Mouse (Mus musculus) kidney, postnatal 4 days (tissue): ENCODE measurements around the gene Wwp2.
A peak's percentile ranks its signal among the peaks of the same experiment; 100 is the strongest.
"Not testable (repeated sequence)": the region's sequence is repeated elsewhere in the genome, so short reads cannot be mapped to it uniquely, and the experiment has no call there.

Experiments
- DNase-seq, 2 experiments: peaks; one replicate each; pipeline ENCODE4 v3.0.0; 2021; ENCODE audit warnings: mixed read lengths in 2 of 2

Gene Wwp2

GRCm38 (mm10) chr8:107476786-107477185, 40.6 kb downstream of the Wwp2 start:
- not testable (repeated sequence) for DNase-seq

- no peak for DNase-seq
These were observed 42.6 kb downstream of the Wwp2 start for GRCm38 (mm10) chr8:107478728-107479127.

GRCm38 (mm10) chr8:107480436-107480835, 44.3 kb downstream of the Wwp2 start:
- no peak for DNase-seq

- DNase-seq = no peak
These were observed 47.1 kb downstream of the Wwp2 start for GRCm38 (mm10) chr8:107483250-107483649.

- DNase-seq = no peak
These were observed 48.8 kb downstream of the Wwp2 start for GRCm38 (mm10) chr8:107484956-107485355.

GRCm38 (mm10) chr8:107488551-107488950, 52.4 kb downstream of the Wwp2 start:
- no peak for DNase-seq

GRCm38 (mm10) chr8:107489086-107489485, 52.9 kb downstream of the Wwp2 start:
- DNase-seq = no peak

- peak; percentile 19 to 36 for DNase-seq
These were observed 53.8 kb downstream of the Wwp2 start for GRCm38 (mm10) chr8:107489921-107490320.

GRCm38 (mm10) chr8:107490649-107491048, 54.5 kb downstream of the Wwp2 start:
- DNase-seq = no peak

- DNase-seq = no peak
These were observed 55.0 kb downstream of the Wwp2 start for GRCm38 (mm10) chr8:107491212-107491611.

GRCm38 (mm10) chr8:107491831-107492230, 55.7 kb downstream of the Wwp2 start:
- no peak for DNase-seq

GRCm38 (mm10) chr8:107492802-107493201, 56.6 kb downstream of the Wwp2 start:
- no peak for DNase-seq

- no peak for DNase-seq
These were observed 59.3 kb downstream of the Wwp2 start for GRCm38 (mm10) chr8:107495425-107495824.

- DNase-seq = no peak
These were observed 61.5 kb downstream of the Wwp2 start for GRCm38 (mm10) chr8:107497708-107498107.

GRCm38 (mm10) chr8:107498390-107498789, 62.2 kb downstream of the Wwp2 start:
- DNase-seq = no peak

- DNase-seq = no peak
These were observed 62.6 kb downstream of the Wwp2 start for GRCm38 (mm10) chr8:107498806-107499205.

GRCm38 (mm10) chr8:107499519-107499918, 63.4 kb downstream of the Wwp2 start:
- DNase-seq = no peak

GRCm38 (mm10) chr8:107502407-107502806, 66.2 kb downstream of the Wwp2 start:
- no peak for DNase-seq

- DNase-seq = no peak
These were observed 66.8 kb downstream of the Wwp2 start for GRCm38 (mm10) chr8:107502922-107503321.

- DNase-seq = peak; percentile 36 to 55
These were observed 67.2 kb downstream of the Wwp2 start for GRCm38 (mm10) chr8:107503354-107503753.

GRCm38 (mm10) chr8:107504239-107504985, 68.2 kb downstream of the Wwp2 start:
- DNase-seq = no peak

- DNase-seq = no peak
These were observed 69.1 kb downstream of the Wwp2 start for GRCm38 (mm10) chr8:107505271-107505670.

- DNase-seq = no peak
These were observed 70.9 kb downstream of the Wwp2 start for GRCm38 (mm10) chr8:107507019-107507418.

- no peak for DNase-seq
These were observed 74.0 kb downstream of the Wwp2 start for GRCm38 (mm10) chr8:107510204-107510603.

- no peak for DNase-seq
These were observed 74.6 kb downstream of the Wwp2 start for GRCm38 (mm10) chr8:107510766-107511165.
